In genomic region chr9:15802413-15803027, GRCm38 (mm10) we compare ENCODE assay signal across 24 mouse cellular contexts.
A peak's percentile ranks its signal among the peaks of the same experiment; 100 is the strongest.
DNase-seq lines count a peak whose midpoint lies in the region; ATAC-seq and TF ChIP-seq lines count a peak whose summit lies in the region.
"Had no signal": no experiment of that assay in that cellular context is flagged by ENCODE, and none has a peak within 500 bp of the region (broad histone marks: within the 10 kb centered on the region; RNA-seq: fewer than 3 reads in every experiment).

No protein-coding gene starts in this region.

- H3K79me2 ChIP-seq in CH12.LX (replicated peaks; ENCODE audit: control insufficient read depth, extremely low read depth, insufficient read depth, poor library complexity, severe bottlenecking) (no peaks in the 10 kb centered on the region), myocyte (ENCODE audit: control insufficient read depth, insufficient read depth) (no peaks in the 10 kb centered on the region)

- no peak overlapping the region for H3K4me2 ChIP-seq in heart, embryonic 12.5 days
- H3K4me2 ChIP-seq in CH12.LX (ENCODE audit: insufficient read depth, low read depth, poor library complexity, severe bottlenecking) (no peak overlapping the region), myocyte (ENCODE audit: low read depth) (no peak overlapping the region)
- H3K4me2 ChIP-seq in intestine, postnatal 0 days (replicated peaks; ENCODE audit: low read depth), result no peak overlapping the region
- H3K4me2 ChIP-seq: embryonic facial prominence, embryonic 12.5 days; forebrain, embryonic 13.5 days; forebrain, embryonic 15.5 days had no signal

- no peaks in the 10 kb centered on the region for H3K36me3 ChIP-seq in heart, embryonic 12.5 days
- no peaks in the 10 kb centered on the region for H3K36me3 ChIP-seq in CH12.LX (replicated peaks in 1 of 2; ENCODE audit: control insufficient read depth in 1 of 2, insufficient read depth in 1 of 2, low read length in 1 of 2)
- no peaks in the 10 kb centered on the region for H3K36me3 ChIP-seq in myocyte (ENCODE audit: control insufficient read depth, insufficient read depth)
- no peaks in the 10 kb centered on the region for H3K36me3 ChIP-seq in intestine, postnatal 0 days (ENCODE audit: control insufficient read depth, insufficient read depth)
- H3K36me3 ChIP-seq: embryonic facial prominence, embryonic 10.5 days; embryonic facial prominence, embryonic 12.5 days; forebrain, embryonic 15.5 days had no signal

- peak; percentile 12 for DNase-seq in heart, adult 11 months
- DNase-seq in 3T3-L1 (ENCODE audit: low read depth, low spot score) (peak; percentile 2), CH12.LX (ENCODE audit: extremely low read depth) (no peak)
- DNase-seq in cerebellum, postnatal 4 days (ENCODE audit: low spot score in 2 of 2), result no peak
- DNase-seq: adrenal gland, adult 8-10 months; adrenal gland, postnatal 14 days; adrenal gland, postnatal 36 days; B cell, adult 2 months; cerebellum, adult 11-12 months; cerebellum, adult 2 months; cerebellum, adult 9-10 months; cerebellum, postnatal 10 days; cerebellum, postnatal 25 days; forebrain, postnatal 0 days had no signal

- H3K27ac ChIP-seq in heart, embryonic 12.5 days (ENCODE audit: poor library complexity, severe bottlenecking), result no peak overlapping the region
- no peak overlapping the region for H3K27ac ChIP-seq in CH12.LX (ENCODE audit: insufficient read depth, low read depth)
- H3K27ac ChIP-seq in intestine, postnatal 0 days (ENCODE audit: low read depth, low read length), result no peak overlapping the region
- H3K27ac ChIP-seq: embryonic facial prominence, embryonic 10.5 days; embryonic facial prominence, embryonic 12.5 days; forebrain, embryonic 13.5 days; forebrain, embryonic 15.5 days had no signal

- no peak for TF ChIP-seq EP300 in CH12.LX (IDR thresholded peaks at IDR 0.05; ENCODE audit: low read length)

- ATAC-seq in heart, embryonic 12.5 days (ENCODE audit: insufficient number of reproducible peaks, low FRiP score), result no peak
- ATAC-seq in intestine, postnatal 0 days, result no peak
- ATAC-seq: activated CD4-positive, CD25-positive, alpha-beta regulatory T cell, adult 4 months; CD4-positive, CD25-positive, alpha-beta regulatory T cell, adult 4 months; forebrain, embryonic 13.5 days; forebrain, embryonic 15.5 days; forebrain, postnatal 0 days; Patski had no signal

- no peak overlapping the region for H3K4me3 ChIP-seq in heart, embryonic 12.5 days
- no peak overlapping the region for H3K4me3 ChIP-seq in CH12.LX (replicated peaks in 1 of 3; ENCODE audit: low read depth in 2 of 3, low read length in 2 of 3, poor library complexity in 1 of 3)
- H3K4me3 ChIP-seq in myocyte, result no peak overlapping the region
- no peak overlapping the region for H3K4me3 ChIP-seq in intestine, postnatal 0 days (ENCODE audit: low read depth, low read length)
- H3K4me3 ChIP-seq: embryonic facial prominence, embryonic 10.5 days; embryonic facial prominence, embryonic 12.5 days; forebrain, embryonic 13.5 days; forebrain, embryonic 15.5 days had no signal

- no peaks in the 10 kb centered on the region for H3K4me1 ChIP-seq in heart, embryonic 12.5 days (replicated peaks)
- H3K4me1 ChIP-seq in CH12.LX (ENCODE audit: control insufficient read depth in 1 of 2, insufficient read depth in 2 of 2), result peaks cover 16 to 17% of the 10 kb centered on the region in 2 experiments; a peak in 3 of 4 replicates
- no peaks in the 10 kb centered on the region for H3K4me1 ChIP-seq in intestine, postnatal 0 days (replicated peaks; ENCODE audit: control insufficient read depth, insufficient read depth, low read length)
- H3K4me1 ChIP-seq: embryonic facial prominence, embryonic 10.5 days; embryonic facial prominence, embryonic 12.5 days; forebrain, embryonic 13.5 days; forebrain, embryonic 15.5 days had no signal

- H3K9me3 ChIP-seq in heart, embryonic 12.5 days (replicated peaks), result no peaks in the 10 kb centered on the region
- H3K9me3 ChIP-seq in CH12.LX (replicated peaks; ENCODE audit: low read length), result no peaks in the 10 kb centered on the region
- no peaks in the 10 kb centered on the region for H3K9me3 ChIP-seq in intestine, postnatal 0 days (ENCODE audit: control insufficient read depth)
- H3K9me3 ChIP-seq: embryonic facial prominence, embryonic 10.5 days; embryonic facial prominence, embryonic 12.5 days; forebrain, embryonic 13.5 days; forebrain, embryonic 15.5 days had no signal

- peak; percentile 65 for TF ChIP-seq RAD21 in CH12.LX (IDR thresholded peaks at IDR 0.05; ENCODE audit: low read depth, low read length)

- in situ Hi-C loops in CH12.LX (cut with MboI; ENCODE audit: low pct_ligation_motif_present, low pct_unique_long_range_greater_than_20kb, low sequenced_read_pairs), result loop anchor here (10.0 kb wide), 1 partner anchor 108 kb away; no protein-coding TSS in a partner anchor

- no peak overlapping the region for H3K9ac ChIP-seq in heart, embryonic 12.5 days
- H3K9ac ChIP-seq in CH12.LX (ENCODE audit: insufficient read depth, low read depth), result peak overlapping the region; percentile 35
- H3K9ac ChIP-seq in intestine, postnatal 0 days (ENCODE audit: low read depth, low read length), result no peak overlapping the region
- H3K9ac ChIP-seq: embryonic facial prominence, embryonic 12.5 days; forebrain, embryonic 13.5 days; forebrain, embryonic 15.5 days; forebrain, postnatal 0 days had no signal

- TF ChIP-seq POLR2A in CH12.LX (IDR thresholded peaks at IDR 0.05; ENCODE audit: low read depth, low read length), result no peak
- TF ChIP-seq POLR2A in myocyte (IDR thresholded peaks at IDR 0.05; ENCODE audit: insufficient read length, low read depth), result no peak

- H3ac ChIP-seq in myocyte (ENCODE audit: control insufficient read depth, insufficient read length), result no peak overlapping the region

- dilution Hi-C loops in CH12.LX (cut with MboI; ENCODE audit: extremely low pct_ligation_motif_present, extremely low pct_unique_long_range_greater_than_20kb, low sequenced_read_pairs), result no loop called here

- H3K27me3 ChIP-seq in heart, embryonic 12.5 days (replicated peaks), result no peaks in the 10 kb centered on the region
- H3K27me3 ChIP-seq in CH12.LX (replicated peaks), result no peaks in the 10 kb centered on the region
- no peaks in the 10 kb centered on the region for H3K27me3 ChIP-seq in myocyte (ENCODE audit: control insufficient read depth, insufficient read depth, insufficient read length)
- H3K27me3 ChIP-seq in intestine, postnatal 0 days (replicated peaks; ENCODE audit: control insufficient read depth, insufficient read depth, low read length), result no peaks in the 10 kb centered on the region
- H3K27me3 ChIP-seq: embryonic facial prominence, embryonic 12.5 days; forebrain, embryonic 13.5 days; forebrain, embryonic 15.5 days; Patski had no signal

- peak in 1 of 2 experiments; percentile 52; a peak in 2 of 4 replicates for TF ChIP-seq CTCF in CH12.LX (conservative IDR thresholded peaks at IDR 0.05 in 1 of 2, IDR thresholded peaks at IDR 0.05 in 1 of 2; ENCODE audit: low read depth in 2 of 2, low read length in 2 of 2)
- TF ChIP-seq CTCF in intestine, postnatal 0 days (IDR thresholded peaks at IDR 0.05; ENCODE audit: low read depth), result no peak

TF ChIP-seq in CH12.LX, 34 proteins besides CTCF, POLR2A, EP300 and RAD21:
- TF ChIP-seq POLR2AphosphoS2 (IDR thresholded peaks at IDR 0.05; ENCODE audit: low read depth, low read length) (no peak), USF1 (IDR thresholded peaks at IDR 0.05; ENCODE audit: low read depth, low read length) (no peak), MEF2A (IDR thresholded peaks at IDR 0.05; ENCODE audit: borderline replicate concordance, low read depth, low read length) (peak; percentile 65; the same call in 1 of the 2 replicates), MXI1 (IDR thresholded peaks at IDR 0.05; ENCODE audit: low read depth, low read length) (no peak), MYC (IDR thresholded peaks at IDR 0.05; ENCODE audit: low read depth, low read length) (no peak), IRF4 (IDR thresholded peaks at IDR 0.05; ENCODE audit: low read depth, low read length) (0 out of 2 replicates have a peak, but pooled peaks have one; percentile 17), JUND (conservative IDR thresholded peaks at IDR 0.05; ENCODE audit: low read depth, low read length) (0 out of 2 replicates have a peak, but pooled peaks have one; percentile 14), USF2 (conservative IDR thresholded peaks at IDR 0.05; ENCODE audit: low read depth, low read length) (no peak), SMC3 (IDR thresholded peaks at IDR 0.05; ENCODE audit: low read depth, low read length) (peak; percentile 60)

TF ChIP-seq in myocyte, 11 proteins besides CTCF, POLR2A, EP300 and RAD21:
- TF ChIP-seq REST (IDR thresholded peaks at IDR 0.05; ENCODE audit: insufficient read depth, insufficient read length) (no peak), CEBPB (IDR thresholded peaks at IDR 0.05; ENCODE audit: insufficient read depth, poor library complexity, severe bottlenecking) (peak; percentile 80), SRF (IDR thresholded peaks at IDR 0.05; ENCODE audit: control insufficient read depth, insufficient read length, low read depth) (no peak)

Comparison
In these comparisons a context has a peak if more than half of its experiments do, and no peak if none do; other contexts are left out.
1. DNase-seq: peak in heart, adult 11 months (single experiment) and 3T3-L1 (single experiment); none in CH12.LX (single experiment) and cerebellum, postnatal 4 days (0 of 2).